Mouse (Mus musculus): Measurements from ENCODE around the gene Slc2a10. TPM values are rescaled to one million over a fixed set of nuclear protein-coding genes. Genes with fewer than 3 reads are reported as not detected.
"Not testable (repeated sequence)": the region's sequence is repeated elsewhere in the genome, so short reads cannot be mapped to it uniquely, and the experiment has no call there.

Gene Slc2a10
- polyA plus RNA-seq, 1 experiment from 2014 or later, result 10.4 TPM

- Histone ChIP-seq H3K4me3 (ENCODE audit: low read depth, low read length) (peak overlapping the region; percentile 71), H3K4me2 (ENCODE audit: low read depth, low read length) (peak overlapping the region; percentile 85), H3K4me1 (ENCODE audit: control insufficient read depth, insufficient read depth, low read length) (peaks cover 11% of the 10 kb centered on the region), H3K27ac (replicated peaks; ENCODE audit: low read depth, low read length) (peak overlapping the region; percentile 77; the same call in 1 of the 2 replicates), H3K9me3 (ENCODE audit: control insufficient read depth, low read length) (no peaks in the 10 kb centered on the region), H3K27me3 (replicated peaks; ENCODE audit: control insufficient read depth, insufficient read depth, low read length) (no peaks in the 10 kb centered on the region), H3K9ac (ENCODE audit: low read depth, low read length) (peak overlapping the region; percentile 84), H3K36me3 (ENCODE audit: control insufficient read depth, insufficient read depth, low read length) (peaks cover 23% of the 10 kb centered on the region)
- DNase-seq (ENCODE audit: low spot score), result no peak
- 25% methylated on average over 17 of the region's 17 CpGs for WGBS
- ATAC-seq (ENCODE audit: low read depth), result 0 out of 2 replicates have a peak, but pooled peaks have one; percentile 0
Measured at GRCm38 (mm10) chr2:165493587-165494210, 9.9 kb upstream of the Slc2a10 start.

- no peak for ATAC-seq (ENCODE audit: low read depth)
- Histone ChIP-seq H3K27me3 (replicated peaks; ENCODE audit: control insufficient read depth, insufficient read depth, low read length) (no peaks in the 10 kb centered on the region), H3K9me3 (ENCODE audit: control insufficient read depth, low read length) (no peaks in the 10 kb centered on the region), H3K36me3 (ENCODE audit: control insufficient read depth, insufficient read depth, low read length) (peaks cover 15% of the 10 kb centered on the region), H3K4me2 (ENCODE audit: low read depth, low read length) (no peak overlapping the region), H3K4me3 (ENCODE audit: low read depth, low read length) (no peak overlapping the region), H3K27ac (replicated peaks; ENCODE audit: low read depth, low read length) (no peak overlapping the region), H3K4me1 (ENCODE audit: control insufficient read depth, insufficient read depth, low read length) (peaks cover 11% of the 10 kb centered on the region), H3K9ac (ENCODE audit: low read depth, low read length) (no peak overlapping the region)
- 53% methylated on average over 2 of the region's 2 CpGs for WGBS
- DNase-seq (ENCODE audit: low spot score), result no peak
Measured at GRCm38 (mm10) chr2:165494495-165494894, 9.1 kb upstream of the Slc2a10 start.

- ATAC-seq (ENCODE audit: low read depth), result no peak
Measured at GRCm38 (mm10) chr2:165496251-165496650, 7.3 kb upstream of the Slc2a10 start.

GRCm38 (mm10) chr2:165497706-165498275 lies 5.8 kb upstream of the Slc2a10 start:
- Histone ChIP-seq H3K27me3 (replicated peaks; ENCODE audit: control insufficient read depth, insufficient read depth, low read length) (no peaks in the 10 kb centered on the region), H3K9me3 (ENCODE audit: control insufficient read depth, low read length) (no peaks in the 10 kb centered on the region), H3K36me3 (ENCODE audit: control insufficient read depth, insufficient read depth, low read length) (no peaks in the 10 kb centered on the region), H3K4me1 (ENCODE audit: control insufficient read depth, insufficient read depth, low read length) (peaks cover 9% of the 10 kb centered on the region), H3K27ac (replicated peaks; ENCODE audit: low read depth, low read length) (no peak overlapping the region), H3K4me3 (ENCODE audit: low read depth, low read length) (no peak overlapping the region), H3K9ac (ENCODE audit: low read depth, low read length) (peak overlapping the region; percentile 19; the same call in 1 of the 2 replicates), H3K4me2 (ENCODE audit: low read depth, low read length) (no peak overlapping the region)
- no peak for ATAC-seq (ENCODE audit: low read depth)
- DNase-seq (ENCODE audit: low spot score), result no peak
- WGBS, result 57% methylated on average over 2 of the region's 2 CpGs

More at GRCm38 (mm10) chr2:165496251-165496650, 7.3 kb upstream of the Slc2a10 start:
- no peak overlapping the region for H3K4me3 ChIP-seq (ENCODE audit: low read depth, low read length)
- no peak overlapping the region for H3K27ac ChIP-seq (replicated peaks; ENCODE audit: low read depth, low read length)
- H3K4me2 ChIP-seq (ENCODE audit: low read depth, low read length), result no peak overlapping the region
- no peak overlapping the region for H3K9ac ChIP-seq (ENCODE audit: low read depth, low read length)
- DNase-seq (ENCODE audit: low spot score), result no peak
- H3K36me3 ChIP-seq (ENCODE audit: control insufficient read depth, insufficient read depth, low read length), result no peaks in the 10 kb centered on the region
- no peaks in the 10 kb centered on the region for H3K27me3 ChIP-seq (replicated peaks; ENCODE audit: control insufficient read depth, insufficient read depth, low read length)
- peaks cover 11% of the 10 kb centered on the region for H3K4me1 ChIP-seq (ENCODE audit: control insufficient read depth, insufficient read depth, low read length)
- no peaks in the 10 kb centered on the region for H3K9me3 ChIP-seq (ENCODE audit: control insufficient read depth, low read length)

- DNase-seq (ENCODE audit: low spot score), result peak; percentile 73
- Histone ChIP-seq H3K9ac (ENCODE audit: low read depth, low read length) (no peak overlapping the region), H3K4me3 (ENCODE audit: low read depth, low read length) (no peak overlapping the region), H3K9me3 (ENCODE audit: control insufficient read depth, low read length) (no peaks in the 10 kb centered on the region), H3K4me2 (ENCODE audit: low read depth, low read length) (no peak overlapping the region), H3K27ac (replicated peaks; ENCODE audit: low read depth, low read length) (no peak overlapping the region), H3K27me3 (replicated peaks; ENCODE audit: control insufficient read depth, insufficient read depth, low read length) (no peaks in the 10 kb centered on the region), H3K36me3 (ENCODE audit: control insufficient read depth, insufficient read depth, low read length) (no peaks in the 10 kb centered on the region), H3K4me1 (ENCODE audit: control insufficient read depth, insufficient read depth, low read length) (peaks cover 14% of the 10 kb centered on the region)
- WGBS, result 52% methylated on average over 6 of the region's 6 CpGs
- no peak for ATAC-seq (ENCODE audit: low read depth)
Measured at GRCm38 (mm10) chr2:165498816-165499215, 4.8 kb upstream of the Slc2a10 start.

- Histone ChIP-seq H3K9me3 (ENCODE audit: control insufficient read depth, low read length) (no peaks in the 10 kb centered on the region), H3K4me3 (ENCODE audit: low read depth, low read length) (no peak overlapping the region), H3K9ac (ENCODE audit: low read depth, low read length) (no peak overlapping the region), H3K27ac (replicated peaks; ENCODE audit: low read depth, low read length) (no peak overlapping the region), H3K4me2 (ENCODE audit: low read depth, low read length) (no peak overlapping the region), H3K36me3 (ENCODE audit: control insufficient read depth, insufficient read depth, low read length) (peaks cover 3% of the 10 kb centered on the region; the same call in 1 of the 2 replicates), H3K27me3 (replicated peaks; ENCODE audit: control insufficient read depth, insufficient read depth, low read length) (no peaks in the 10 kb centered on the region), H3K4me1 (ENCODE audit: control insufficient read depth, insufficient read depth, low read length) (peaks cover 22% of the 10 kb centered on the region)
- DNase-seq (ENCODE audit: low spot score), result no peak
- ATAC-seq (ENCODE audit: low read depth), result no peak
- 56% methylated on average over 9 of the region's 9 CpGs for WGBS
Measured at GRCm38 (mm10) chr2:165509686-165510085, 6.1 kb downstream of the Slc2a10 start.

- H3K9ac ChIP-seq (ENCODE audit: low read depth, low read length), result no peak overlapping the region
- H3K4me2 ChIP-seq (ENCODE audit: low read depth, low read length), result no peak overlapping the region
- H3K27me3 ChIP-seq (replicated peaks; ENCODE audit: control insufficient read depth, insufficient read depth, low read length), result no peaks in the 10 kb centered on the region
- H3K36me3 ChIP-seq (ENCODE audit: control insufficient read depth, insufficient read depth, low read length), result peaks cover 11% of the 10 kb centered on the region; the same call in 1 of the 2 replicates
- ATAC-seq (ENCODE audit: low read depth) (no peak), DNase-seq (ENCODE audit: low spot score) (no peak)
- H3K4me1 ChIP-seq (ENCODE audit: control insufficient read depth, insufficient read depth, low read length), result peaks cover 16% of the 10 kb centered on the region
- no peak overlapping the region for H3K27ac ChIP-seq (replicated peaks; ENCODE audit: low read depth, low read length)
- 29% methylated on average over 5 of the region's 5 CpGs for WGBS
- no peaks in the 10 kb centered on the region for H3K9me3 ChIP-seq (ENCODE audit: control insufficient read depth, low read length)
- H3K4me3 ChIP-seq (ENCODE audit: low read depth, low read length), result no peak overlapping the region
Measured at GRCm38 (mm10) chr2:165510466-165510865, 6.9 kb downstream of the Slc2a10 start.

GRCm38 (mm10) chr2:165510914-165511458 lies 7.4 kb downstream of the Slc2a10 start:
- DNase-seq (ENCODE audit: low spot score); H3K9me3 ChIP-seq (ENCODE audit: control insufficient read depth, low read length); ATAC-seq (ENCODE audit: low read depth); H3K27me3 ChIP-seq (replicated peaks; ENCODE audit: control insufficient read depth, insufficient read depth, low read length); H3K4me3 ChIP-seq (ENCODE audit: low read depth, low read length); H3K4me2 ChIP-seq (ENCODE audit: low read depth, low read length); H3K27ac ChIP-seq (replicated peaks; ENCODE audit: low read depth, low read length); H3K9ac ChIP-seq (ENCODE audit: low read depth, low read length): not testable (repeated sequence)
- WGBS, result 63% methylated on average over 1 of the region's 2 CpGs
- peaks cover 13% of the 10 kb centered on the region; the same call in 1 of the 2 replicates for H3K36me3 ChIP-seq (ENCODE audit: control insufficient read depth, insufficient read depth, low read length)
- peaks cover 16% of the 10 kb centered on the region for H3K4me1 ChIP-seq (ENCODE audit: control insufficient read depth, insufficient read depth, low read length)
